Mouse (Mus musculus) heart, embryonic 15.5 days (tissue): ENCODE measurements around the gene Oxsm. TPM values are rescaled to one million over a fixed set of nuclear protein-coding genes. Genes with fewer than 3 reads are reported as not detected.

Experiments used
- ATAC-seq: fragments of 200-750 bp; cut with Nextera tagmentation; replicated peaks from 2 replicates; pipeline ENCODE4 v1.8.0; 2017; ENCODE audit warnings: low read depth, moderate TSS enrichment; ENCODE audit not compliant: insufficient number of reproducible peaks, insufficient read depth, low FRiP score
- H3K27ac ChIP-seq: fragments of 300-500 bp; sonication (generic); 2 replicates; pipeline ENCODE4 v1.5.1; 2015; ENCODE audit warnings: mild to moderate bottlenecking, inconsistent platforms
- H3K27me3 ChIP-seq: fragments of 300-500 bp; sonication (generic); 2 replicates; pipeline ENCODE4 v1.6.1; 2015; ENCODE audit warnings: inconsistent platforms
- H3K36me3 ChIP-seq: fragments of 300-500 bp; sonication (generic); 2 replicates; pipeline ENCODE4 v1.6.1; 2015; ENCODE audit warnings: mild to moderate bottlenecking, inconsistent platforms
- H3K4me1 ChIP-seq: fragments of 300-500 bp; sonication (generic); replicated peaks from 2 replicates; pipeline ENCODE4 v1.6.1; 2015; ENCODE audit warnings: inconsistent platforms
- H3K4me2 ChIP-seq: fragments of 300-500 bp; sonication (generic); 2 replicates; pipeline ENCODE4 v1.6.1; 2015; ENCODE audit warnings: inconsistent platforms, mild to moderate bottlenecking, moderate library complexity
- H3K4me3 ChIP-seq: fragments of 300-500 bp; sonication (generic); 2 replicates; pipeline ENCODE4 v1.5.1; 2015; ENCODE audit warnings: mild to moderate bottlenecking, inconsistent platforms
- H3K9ac ChIP-seq: fragments of 300-500 bp; sonication (generic); 2 replicates; pipeline ENCODE4 v1.6.1; 2015; ENCODE audit warnings: mild to moderate bottlenecking, inconsistent platforms
- H3K9me3 ChIP-seq: fragments of 300-500 bp; sonication (generic); replicated peaks from 2 replicates; pipeline ENCODE4 v1.6.1; 2016; ENCODE audit warnings: inconsistent platforms
- WGBS: fragments of 180-500 bp; shearing (Covaris S2); methylation state at CpG from one replicate; pipeline ENCODE4 v1.1.7; 2015; ENCODE audit warnings: mixed read lengths; 5-methylcytosine and 5-hydroxymethylcytosine counted together
- polyA plus RNA-seq: library from polyadenylated mRNA; unstranded; fragments of >200 nt; fragmentation: Nextera tagmentation; extraction: Ambion mirVana; gene quantifications from 2 replicates; pipeline ENCODE4 v1.2.1, GENCODE M21; 2015

The Oxsm gene
- 2.8 and 2.9 TPM in 2 replicates for polyA plus RNA-seq

GRCm38 (mm10) chr14:16249171-16249874, at the start of gene Oxsm, which contains the start of gene Ngly1:
Gene Oxsm (minus strand): TSS chr14:16249808.
Gene Ngly1 (plus strand): TSS chr14:16249280.
- H3K36me3 ChIP-seq, result no peaks in the 10 kb centered on the region
- H3K9ac ChIP-seq, result peak within 1 kb of the TSS; percentile 92
- no peaks in the 10 kb centered on the region for H3K9me3 ChIP-seq
- under 1% methylated on average over 65 of the region's 65 CpGs for WGBS
- peaks cover 16% of the 10 kb centered on the region for H3K4me1 ChIP-seq
- peak within 1 kb of the TSS; percentile 74 for H3K4me3 ChIP-seq
- no peaks in the 10 kb centered on the region for H3K27me3 ChIP-seq
- peak within 1 kb of the TSS; percentile 70 for H3K4me2 ChIP-seq
- peak; percentile 99 for ATAC-seq
- H3K27ac ChIP-seq, result peak within 1 kb of the TSS; percentile 91

- no peaks in the 10 kb centered on the region for H3K27me3 ChIP-seq
- WGBS, result 70% methylated on average over 2 of the region's 2 CpGs
- peaks cover 26% of the 10 kb centered on the region for H3K36me3 ChIP-seq
- H3K4me1 ChIP-seq, result no peaks in the 10 kb centered on the region
- H3K9me3 ChIP-seq, result no peaks in the 10 kb centered on the region
- H3K4me2 ChIP-seq, result no peak overlapping the region
- no peak for ATAC-seq
- no peak overlapping the region for H3K4me3 ChIP-seq
- no peak overlapping the region for H3K27ac ChIP-seq
- no peak overlapping the region for H3K9ac ChIP-seq
Observed at GRCm38 (mm10) chr14:16296816-16297468, 47.3 kb upstream of the Oxsm start.

GRCm38 (mm10) chr14:16293921-16294320, 44.3 kb upstream of the Oxsm start:
- Histone ChIP-seq H3K27me3 (no peaks in the 10 kb centered on the region), H3K27ac (no peak overlapping the region), H3K36me3 (peaks cover 21% of the 10 kb centered on the region), H3K4me2 (no peak overlapping the region), H3K4me3 (no peak overlapping the region), H3K9ac (no peak overlapping the region), H3K4me1 (no peaks in the 10 kb centered on the region), H3K9me3 (no peaks in the 10 kb centered on the region)
- no peak for ATAC-seq
- WGBS, result 66% methylated on average over 1 of the region's 1 CpGs

- no peak overlapping the region for H3K4me2 ChIP-seq
- no peaks in the 10 kb centered on the region for H3K4me1 ChIP-seq
- H3K9me3 ChIP-seq, result no peaks in the 10 kb centered on the region
- H3K27ac ChIP-seq, result no peak overlapping the region
- H3K4me3 ChIP-seq, result no peak overlapping the region
- no peak overlapping the region for H3K9ac ChIP-seq
- H3K27me3 ChIP-seq, result no peaks in the 10 kb centered on the region
- no peak for ATAC-seq
- H3K36me3 ChIP-seq, result peaks cover 19% of the 10 kb centered on the region
Observed at GRCm38 (mm10) chr14:16293015-16293414, 43.4 kb upstream of the Oxsm start.

- Histone ChIP-seq H3K27me3 (no peaks in the 10 kb centered on the region), H3K9me3 (no peaks in the 10 kb centered on the region), H3K27ac (no peak overlapping the region), H3K9ac (no peak overlapping the region), H3K36me3 (peaks cover 19% of the 10 kb centered on the region), H3K4me2 (no peak overlapping the region), H3K4me3 (no peak overlapping the region), H3K4me1 (no peaks in the 10 kb centered on the region)
- ATAC-seq, result no peak
- WGBS, result 50% methylated on average over 1 of the region's 1 CpGs
Observed at GRCm38 (mm10) chr14:16292371-16292770, 42.8 kb upstream of the Oxsm start.

- no peaks in the 10 kb centered on the region for H3K9me3 ChIP-seq
- no peak overlapping the region for H3K27ac ChIP-seq
- no peak for ATAC-seq
- H3K4me2 ChIP-seq, result no peak overlapping the region
- 86% methylated on average over 4 of the region's 4 CpGs for WGBS
- no peaks in the 10 kb centered on the region for H3K4me1 ChIP-seq
- H3K36me3 ChIP-seq, result peaks cover 10% of the 10 kb centered on the region
- no peak overlapping the region for H3K4me3 ChIP-seq
- no peak overlapping the region for H3K9ac ChIP-seq
- no peaks in the 10 kb centered on the region for H3K27me3 ChIP-seq
Observed at GRCm38 (mm10) chr14:16283966-16284365, 34.4 kb upstream of the Oxsm start.

GRCm38 (mm10) chr14:16279196-16279595, 29.6 kb upstream of the Oxsm start:
- H3K4me3 ChIP-seq, result no peak overlapping the region
- 79% methylated on average over 4 of the region's 4 CpGs for WGBS
- no peaks in the 10 kb centered on the region for H3K9me3 ChIP-seq
- no peak overlapping the region for H3K27ac ChIP-seq
- no peak overlapping the region for H3K4me2 ChIP-seq
- no peak overlapping the region for H3K9ac ChIP-seq
- no peak for ATAC-seq
- H3K4me1 ChIP-seq, result no peaks in the 10 kb centered on the region
- H3K36me3 ChIP-seq, result peaks cover 10% of the 10 kb centered on the region
- no peaks in the 10 kb centered on the region for H3K27me3 ChIP-seq

DNA sequence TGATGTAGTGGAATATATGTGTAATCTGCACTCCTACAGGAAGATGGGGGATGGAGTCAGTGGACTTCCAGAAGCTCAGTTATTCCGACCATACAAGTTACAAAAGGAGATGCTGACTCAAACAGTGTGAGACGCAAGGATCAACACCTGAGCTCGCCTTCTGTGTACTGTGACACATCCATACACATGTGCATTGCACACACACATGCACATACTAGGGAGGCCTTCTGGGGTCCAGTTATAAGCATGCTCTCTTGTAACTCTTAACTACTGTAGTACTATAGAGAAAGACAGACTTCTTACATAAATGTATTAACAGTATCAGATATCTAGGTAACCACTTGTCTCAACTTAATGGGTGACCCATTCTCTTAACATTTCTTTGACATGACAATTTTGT, 24.1 kb upstream of the Oxsm start:
- no peak overlapping the region for H3K27ac ChIP-seq
- no peaks in the 10 kb centered on the region for H3K4me1 ChIP-seq
- no peaks in the 10 kb centered on the region for H3K9me3 ChIP-seq
- peaks cover 22% of the 10 kb centered on the region for H3K36me3 ChIP-seq
- ATAC-seq, result no peak
- no peak overlapping the region for H3K4me2 ChIP-seq
- H3K9ac ChIP-seq, result no peak overlapping the region
- WGBS, result 76% methylated on average over 3 of the region's 3 CpGs
- no peak overlapping the region for H3K4me3 ChIP-seq
- no peaks in the 10 kb centered on the region for H3K27me3 ChIP-seq

- Histone ChIP-seq H3K9ac (no peak overlapping the region), H3K36me3 (peaks cover 25% of the 10 kb centered on the region), H3K9me3 (no peaks in the 10 kb centered on the region), H3K4me3 (no peak overlapping the region), H3K4me1 (no peaks in the 10 kb centered on the region), H3K27me3 (no peaks in the 10 kb centered on the region), H3K27ac (no peak overlapping the region), H3K4me2 (no peak overlapping the region)
- 78% methylated on average over 2 of the region's 2 CpGs for WGBS
- no peak for ATAC-seq
Observed at GRCm38 (mm10) chr14:16269776-16270175, 20.2 kb upstream of the Oxsm start.

DNA sequence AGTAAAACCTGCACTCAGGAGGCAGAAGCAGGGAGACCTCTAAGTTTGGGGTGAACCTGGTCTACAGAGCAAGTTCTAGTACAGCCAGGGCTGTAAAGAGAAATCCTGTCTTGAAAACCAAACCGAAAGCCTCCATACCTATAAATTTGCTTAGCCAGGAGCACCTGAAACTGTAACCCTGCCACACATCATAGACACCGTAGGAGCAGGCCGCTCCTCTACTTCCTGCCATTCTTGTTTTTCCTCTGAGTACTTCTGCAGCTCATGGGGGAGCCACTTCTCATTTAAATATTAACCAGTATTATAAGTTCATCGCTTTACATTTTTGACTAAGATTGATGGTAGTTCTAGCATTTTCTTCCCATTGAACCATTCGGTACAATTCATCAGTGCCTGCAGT, 17.4 kb upstream of the Oxsm start:
- Histone ChIP-seq H3K9ac (no peak overlapping the region), H3K36me3 (peaks cover 23% of the 10 kb centered on the region), H3K9me3 (no peaks in the 10 kb centered on the region), H3K27ac (no peak overlapping the region), H3K4me3 (no peak overlapping the region), H3K4me1 (no peaks in the 10 kb centered on the region), H3K27me3 (no peaks in the 10 kb centered on the region), H3K4me2 (no peak overlapping the region)
- no peak for ATAC-seq
- WGBS, result 89% methylated on average over 5 of the region's 5 CpGs

GRCm38 (mm10) chr14:16261869-16262268, 12.3 kb upstream of the Oxsm start:
- no peak for ATAC-seq
- peaks cover 24% of the 10 kb centered on the region for H3K36me3 ChIP-seq
- H3K27me3 ChIP-seq, result no peaks in the 10 kb centered on the region
- H3K4me2 ChIP-seq, result no peak overlapping the region
- no peaks in the 10 kb centered on the region for H3K9me3 ChIP-seq
- H3K4me1 ChIP-seq, result no peaks in the 10 kb centered on the region
- WGBS, result 79% methylated on average over 3 of the region's 3 CpGs
- no peak overlapping the region for H3K4me3 ChIP-seq
- no peak overlapping the region for H3K27ac ChIP-seq
- H3K9ac ChIP-seq, result no peak overlapping the region

DNA sequence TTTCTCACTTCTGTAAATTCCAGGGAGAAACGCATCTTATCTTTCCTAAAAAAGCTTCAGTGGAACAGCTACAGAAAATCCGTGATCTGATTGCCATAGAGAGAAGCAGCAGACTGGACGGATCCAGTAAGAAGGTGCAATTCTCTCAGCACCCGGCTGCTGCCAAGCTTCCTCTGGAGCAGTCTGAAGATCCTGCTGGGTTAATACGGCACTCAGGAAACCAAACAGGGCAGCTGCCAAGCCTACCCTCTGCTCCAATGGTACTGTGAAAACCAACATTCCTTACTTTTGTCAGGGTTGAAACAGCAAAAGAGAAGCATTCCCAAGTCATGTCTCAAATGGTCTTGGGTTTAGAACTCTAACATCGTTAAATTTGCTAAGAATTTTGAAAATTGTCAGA, 10.9 kb upstream of the Oxsm start:
- WGBS, result 77% methylated on average over 6 of the region's 6 CpGs
- H3K4me3 ChIP-seq, result no peak overlapping the region
- ATAC-seq, result no peak
- no peaks in the 10 kb centered on the region for H3K4me1 ChIP-seq
- H3K4me2 ChIP-seq, result no peak overlapping the region
- no peak overlapping the region for H3K9ac ChIP-seq
- no peaks in the 10 kb centered on the region for H3K27me3 ChIP-seq
- peaks cover 28% of the 10 kb centered on the region for H3K36me3 ChIP-seq
- no peak overlapping the region for H3K27ac ChIP-seq
- H3K9me3 ChIP-seq, result no peaks in the 10 kb centered on the region
